Mouse (Mus musculus) erythroblast, embryonic 14.5 days (primary cell): Measurements from ENCODE around the gene Rbp2.

Source experiments
- GATA1 ChIP-seq: IDR thresholded peaks from 2 replicates; pipeline ENCODE4 v1.6.1; 2012; ENCODE audit warnings: low read length, inconsistent platforms, mixed read lengths
- TAL1 ChIP-seq: IDR thresholded peaks from 3 replicates; pipeline ENCODE4 v1.6.1; 2012; ENCODE audit warnings: low read length, inconsistent platforms, mixed read lengths

DNA sequence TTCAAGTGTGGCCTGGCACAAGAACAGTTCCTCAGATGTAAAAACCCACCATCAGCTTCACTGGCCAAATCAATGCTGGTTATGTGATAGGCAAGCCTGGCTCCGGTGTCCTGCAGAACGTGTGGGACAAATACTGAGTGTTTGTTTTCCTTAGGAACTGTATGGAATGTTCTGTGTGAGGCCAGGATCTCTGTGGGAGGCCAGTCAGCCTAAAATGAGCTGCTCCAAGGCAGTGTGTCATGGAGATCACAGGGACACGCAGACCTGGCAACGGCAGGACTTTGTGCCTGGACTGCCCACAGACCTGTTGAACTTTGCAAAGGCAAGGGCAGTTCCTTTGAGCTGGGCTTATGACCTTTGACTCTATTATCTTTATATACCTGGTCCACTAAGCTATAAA, 4.2 kb downstream of the Rbp2 start:
- TF ChIP-seq GATA1 (no peak), TAL1 (no peak)
